Mouse (Mus musculus) embryonic facial prominence, embryonic 10.5 days (tissue): ENCODE measurements around the gene Rbfox3. TPM values are rescaled to one million over a fixed set of nuclear protein-coding genes. Genes with fewer than 3 reads are reported as not detected.

Experiments used
- DNase-seq: peaks from one replicate; pipeline ENCODE4 v3.0.0-alpha.2; 2017; ENCODE audit warnings: low spot score
- H3K27ac ChIP-seq: fragments of 300-500 bp; sonication (generic); replicated peaks from 2 replicates; pipeline ENCODE4 v1.5.1; 2016; ENCODE audit warnings: mild to moderate bottlenecking
- H3K27me3 ChIP-seq: fragments of 300-500 bp; sonication (generic); replicated peaks from 2 replicates; pipeline ENCODE4 v1.6.1; 2016; ENCODE audit warnings: low read depth, mild to moderate bottlenecking; ENCODE audit not compliant: poor library complexity, severe bottlenecking
- H3K36me3 ChIP-seq: fragments of 300-500 bp; sonication (generic); replicated peaks from 2 replicates; pipeline ENCODE4 v1.6.1; 2016; ENCODE audit warnings: mild to moderate bottlenecking, moderate library complexity
- H3K4me1 ChIP-seq: fragments of 300-500 bp; sonication (generic); 2 replicates; pipeline ENCODE4 v1.6.1; 2016
- H3K4me3 ChIP-seq: fragments of 300-500 bp; sonication (generic); 2 replicates; pipeline ENCODE4 v1.5.1; 2016; ENCODE audit warnings: mild to moderate bottlenecking, moderate library complexity
- H3K9me3 ChIP-seq: fragments of 300-500 bp; sonication (generic); 2 replicates; pipeline ENCODE4 v1.6.1; 2016; ENCODE audit warnings: mild to moderate bottlenecking
- WGBS: fragments of 180-500 bp; shearing (Covaris S2); methylation state at CpG from one replicate; pipeline ENCODE4 v1.1.7; 2016; 5-methylcytosine and 5-hydroxymethylcytosine counted together
- polyA plus RNA-seq: library from polyadenylated mRNA; unstranded; fragments of >200 nt; fragmentation: Nextera tagmentation; extraction: Ambion mirVana; gene quantifications from 2 replicates; pipeline ENCODE4 v1.2.1, GENCODE M21; 2016

Gene Rbfox3
- polyA plus RNA-seq, 1 experiment from 2014 or later = 2.3 TPM

GRCm38 (mm10) chr11:118825280-118826094, 85.9 kb downstream of the Rbfox3 start:
- 69% methylated on average over 25 of the region's 25 CpGs for WGBS
- Histone ChIP-seq H3K27me3 (no peaks in the 10 kb centered on the region), H3K36me3 (no peaks in the 10 kb centered on the region), H3K27ac (no peak overlapping the region), H3K4me3 (no peak overlapping the region), H3K4me1 (peaks cover 4% of the 10 kb centered on the region; the same call in 1 of the 2 replicates), H3K9me3 (no peaks in the 10 kb centered on the region)
- no peak for DNase-seq

GRCm38 (mm10) chr11:118821353-118821752, 90.0 kb downstream of the Rbfox3 start:
- Histone ChIP-seq H3K9me3 (no peaks in the 10 kb centered on the region), H3K36me3 (no peaks in the 10 kb centered on the region), H3K27me3 (no peaks in the 10 kb centered on the region), H3K27ac (no peak overlapping the region), H3K4me3 (no peak overlapping the region), H3K4me1 (peaks cover 4% of the 10 kb centered on the region; the same call in 1 of the 2 replicates)
- no peak for DNase-seq
- 60% methylated on average over 2 of the region's 2 CpGs for WGBS

GRCm38 (mm10) chr11:118818528-118818927, 92.9 kb downstream of the Rbfox3 start:
- Histone ChIP-seq H3K4me3 (no peak overlapping the region), H3K36me3 (no peaks in the 10 kb centered on the region), H3K9me3 (no peaks in the 10 kb centered on the region), H3K27ac (no peak overlapping the region), H3K4me1 (no peaks in the 10 kb centered on the region), H3K27me3 (no peaks in the 10 kb centered on the region)
- 95% methylated on average over 8 of the region's 8 CpGs for WGBS
- DNase-seq = no peak

GRCm38 (mm10) chr11:118815118-118815517, 96.3 kb downstream of the Rbfox3 start:
- H3K4me1 ChIP-seq = 0 out of 2 replicates have a peak, but pooled peaks cover 5% of the 10 kb centered on the region
- H3K4me3 ChIP-seq = no peak overlapping the region
- DNase-seq = no peak
- H3K27me3 ChIP-seq = no peaks in the 10 kb centered on the region
- no peaks in the 10 kb centered on the region for H3K9me3 ChIP-seq
- H3K36me3 ChIP-seq = no peaks in the 10 kb centered on the region
- H3K27ac ChIP-seq = no peak overlapping the region
- 81% methylated on average over 5 of the region's 5 CpGs for WGBS

GRCm38 (mm10) chr11:118813942-118814341, 97.5 kb downstream of the Rbfox3 start:
- Histone ChIP-seq H3K4me1 (0 out of 2 replicates have a peak, but pooled peaks cover 5% of the 10 kb centered on the region), H3K27me3 (no peaks in the 10 kb centered on the region), H3K4me3 (no peak overlapping the region), H3K36me3 (no peaks in the 10 kb centered on the region), H3K27ac (no peak overlapping the region), H3K9me3 (no peaks in the 10 kb centered on the region)
- WGBS = 83% methylated on average over 11 of the region's 11 CpGs
- no peak for DNase-seq

GRCm38 (mm10) chr11:118811404-118811803, 100.0 kb downstream of the Rbfox3 start:
- WGBS = 89% methylated on average over 7 of the region's 7 CpGs
- H3K36me3 ChIP-seq = no peaks in the 10 kb centered on the region
- no peak for DNase-seq
- H3K27ac ChIP-seq = no peak overlapping the region
- no peak overlapping the region for H3K4me3 ChIP-seq
- H3K27me3 ChIP-seq = no peaks in the 10 kb centered on the region
- peaks cover 15% of the 10 kb centered on the region; the same call in 1 of the 2 replicates for H3K4me1 ChIP-seq
- no peaks in the 10 kb centered on the region for H3K9me3 ChIP-seq

GRCm38 (mm10) chr11:118807511-118807910, 103.9 kb downstream of the Rbfox3 start:
- H3K36me3 ChIP-seq = no peaks in the 10 kb centered on the region
- H3K4me3 ChIP-seq = no peak overlapping the region
- no peak overlapping the region for H3K27ac ChIP-seq
- H3K27me3 ChIP-seq = no peaks in the 10 kb centered on the region
- no peak for DNase-seq
- WGBS = 85% methylated on average over 15 of the region's 15 CpGs
- no peaks in the 10 kb centered on the region for H3K9me3 ChIP-seq
- H3K4me1 ChIP-seq = peaks cover 14% of the 10 kb centered on the region; the same call in 1 of the 2 replicates

- H3K27ac ChIP-seq = no peak overlapping the region
- no peaks in the 10 kb centered on the region for H3K36me3 ChIP-seq
- no peak for DNase-seq
- H3K9me3 ChIP-seq = no peaks in the 10 kb centered on the region
- H3K4me1 ChIP-seq = peaks cover 42% of the 10 kb centered on the region
- no peak overlapping the region for H3K4me3 ChIP-seq
- no peaks in the 10 kb centered on the region for H3K27me3 ChIP-seq
- 67% methylated on average over 8 of the region's 8 CpGs for WGBS
Observed at GRCm38 (mm10) chr11:118794856-118795602, 116.4 kb downstream of the Rbfox3 start.

GRCm38 (mm10) chr11:118793639-118794021, 117.8 kb downstream of the Rbfox3 start:
- Histone ChIP-seq H3K27me3 (no peaks in the 10 kb centered on the region), H3K9me3 (no peaks in the 10 kb centered on the region), H3K4me3 (no peak overlapping the region), H3K27ac (peak overlapping the region; percentile 10; the same call in 1 of the 2 replicates), H3K36me3 (no peaks in the 10 kb centered on the region), H3K4me1 (peaks cover 42% of the 10 kb centered on the region)
- DNase-seq = no peak
- 75% methylated on average over 16 of the region's 16 CpGs for WGBS

GRCm38 (mm10) chr11:118792916-118793638, 118.3 kb downstream of the Rbfox3 start:
- Histone ChIP-seq H3K4me1 (peaks cover 42% of the 10 kb centered on the region), H3K27me3 (no peaks in the 10 kb centered on the region), H3K4me3 (no peak overlapping the region), H3K27ac (peak overlapping the region; percentile 49; the same call in 1 of the 2 replicates), H3K36me3 (no peaks in the 10 kb centered on the region), H3K9me3 (no peaks in the 10 kb centered on the region)
- 82% methylated on average over 10 of the region's 10 CpGs for WGBS
- DNase-seq = no peak

- Histone ChIP-seq H3K9me3 (no peaks in the 10 kb centered on the region), H3K27me3 (no peaks in the 10 kb centered on the region), H3K4me3 (no peak overlapping the region), H3K4me1 (peaks cover 42% of the 10 kb centered on the region), H3K27ac (peak overlapping the region; percentile 49; the same call in 1 of the 2 replicates), H3K36me3 (no peaks in the 10 kb centered on the region)
- no peak for DNase-seq
- WGBS = 81% methylated on average over 9 of the region's 9 CpGs
Observed at GRCm38 (mm10) chr11:118792163-118792915, 119.1 kb downstream of the Rbfox3 start.

- Histone ChIP-seq H3K27me3 (no peaks in the 10 kb centered on the region), H3K9me3 (no peaks in the 10 kb centered on the region), H3K36me3 (no peaks in the 10 kb centered on the region), H3K27ac (no peak overlapping the region; the same call in 1 of the 2 replicates), H3K4me3 (no peak overlapping the region), H3K4me1 (peaks cover 42% of the 10 kb centered on the region)
- WGBS = 68% methylated on average over 6 of the region's 6 CpGs
- no peak for DNase-seq
Observed at GRCm38 (mm10) chr11:118791391-118791790, 120.0 kb downstream of the Rbfox3 start.
